Mouse (Mus musculus) liver, postnatal 0 days (tissue): ENCODE results near the gene Ubap1.

Experiments
- CTCF ChIP-seq: sonication (generic); IDR thresholded peaks from 2 replicates; pipeline ENCODE4 v1.5.1; 2016; ENCODE audit warnings: antibody characterized with exemption, low read depth
- EP300 ChIP-seq: IDR thresholded peaks from 2 replicates; pipeline ENCODE4 v1.6.1; 2016; ENCODE audit warnings: antibody characterized with exemption, low read depth, mild to moderate bottlenecking

- 0 out of 2 replicates have a peak, but pooled peaks have one; percentile 35 for TF ChIP-seq EP300
- TF ChIP-seq CTCF: no peak
Observed at GRCm38 (mm10) chr4:41310567-41311563, 37.9 kb upstream of the Ubap1 start.
